Mouse (Mus musculus) gastrocnemius, postnatal 36 days (tissue): Measurements from ENCODE around the gene Gm4836. TPM values are rescaled to one million over a fixed set of nuclear protein-coding genes. Genes with fewer than 3 reads are reported as not detected.
"Not testable (repeated sequence)": the region's sequence is repeated elsewhere in the genome, so short reads cannot be mapped to it uniquely, and the experiment has no call there.

Experiments used
- DNase-seq, 2 experiments: peaks; one replicate each; pipeline ENCODE4 v3.0.0; 2022
- intact Hi-C: fragments of 180-260 bp; cut with DNase I; formaldehyde crosslinking; loops from one replicate; pipeline ENCODE4 v1.15.1; 2025
- long read RNA-seq, 2 experiments: library from polyadenylated mRNA; stranded (forward); transcript quantifications; one replicate each; pipeline ENCODE4 v2.0.0; 2021
- total RNA-seq, 2 experiments: library from RNA; stranded (reverse); gene quantifications; 2 replicates each; pipeline ENCODE4 v1.2.3; 2021

Gene Gm4836
- total RNA-seq, result not detected
- long read RNA-seq, experiment 1, result 0 reads
- long read RNA-seq, experiment 2, result 0 reads

DNA sequence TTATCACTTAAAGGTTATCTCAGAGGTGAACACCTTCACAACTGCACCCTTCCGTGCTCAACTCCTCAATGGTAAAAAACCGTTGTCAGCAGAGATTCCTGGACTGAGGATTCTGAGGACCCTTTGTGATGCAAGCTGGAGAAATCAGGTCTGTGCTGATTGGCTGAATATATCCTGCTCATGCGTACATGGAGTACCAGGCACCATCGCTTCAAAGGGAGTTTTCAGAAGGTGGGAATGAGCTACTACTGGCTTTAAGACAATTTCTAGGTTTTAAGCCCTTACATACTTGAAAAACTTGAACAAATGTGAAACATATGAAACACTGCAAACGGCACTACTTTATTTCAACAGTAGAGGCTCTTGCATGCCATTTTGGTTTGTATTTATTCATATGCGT is at the start of gene Gm4836:
Gene Gm4836 (minus strand): TSS at position 101 of the 400 bp plus-strand sequence.
- DNase-seq, intact Hi-C loops: not testable (repeated sequence)
